Mouse (Mus musculus): ENCODE data around the gene Ppp1r15b.

DNA sequence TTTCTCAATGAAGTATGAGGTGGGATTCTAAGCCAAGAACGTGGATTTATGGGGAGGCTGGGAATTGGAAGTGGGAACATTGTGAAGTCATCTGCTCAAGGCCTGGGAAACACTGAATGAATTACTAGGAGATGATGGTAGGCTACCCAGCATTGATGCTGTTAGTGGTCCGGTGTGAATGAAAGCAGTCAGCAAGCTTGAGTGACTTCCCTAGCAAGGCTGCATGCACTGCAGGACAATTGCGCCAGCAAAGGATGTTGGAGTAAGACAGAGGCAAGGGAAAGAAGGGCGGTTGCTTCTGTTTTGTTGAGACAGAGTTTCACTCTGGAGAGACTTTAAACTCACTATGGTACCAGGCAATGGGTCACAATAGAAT is 4.6 kb upstream of the Ppp1r15b start:
- TF ChIP-seq POLR2A (IDR thresholded peaks at IDR 0.05; ENCODE audit: low read depth, low read length) (no peak), CTCF (IDR thresholded peaks at IDR 0.05; ENCODE audit: extremely low read depth, insufficient read depth, insufficient read length, insufficient replicate concordance) (no peak)

All from spleen, adult 2 months (tissue).